Mouse (Mus musculus) heart, postnatal 25 days (tissue): ENCODE results near the gene Nbl1. TPM values are rescaled to one million over a fixed set of nuclear protein-coding genes. Genes with fewer than 3 reads are reported as not detected.

Experiments used
- DNase-seq: peaks from one replicate; pipeline ENCODE4 v3.0.0; 2022; ENCODE audit warnings: low spot score
- intact Hi-C: fragments of 180-260 bp; cut with DNase I; formaldehyde crosslinking; loops from one replicate; pipeline ENCODE4 v1.15.1; 2025
- total RNA-seq, 2 experiments: library from RNA; stranded (reverse); gene quantifications; 2 replicates each; pipeline ENCODE4 v1.2.3; 2021

Nbl1 gene
- total RNA-seq, 2 experiments from 2014 or later = 26.7 to 28.3 TPM

- DNase-seq = no peak
- intact Hi-C loops = no loop called here
These were observed 16.9 kb downstream of the Nbl1 start for GRCm38 (mm10) chr4:139075915-139076314.

DNA sequence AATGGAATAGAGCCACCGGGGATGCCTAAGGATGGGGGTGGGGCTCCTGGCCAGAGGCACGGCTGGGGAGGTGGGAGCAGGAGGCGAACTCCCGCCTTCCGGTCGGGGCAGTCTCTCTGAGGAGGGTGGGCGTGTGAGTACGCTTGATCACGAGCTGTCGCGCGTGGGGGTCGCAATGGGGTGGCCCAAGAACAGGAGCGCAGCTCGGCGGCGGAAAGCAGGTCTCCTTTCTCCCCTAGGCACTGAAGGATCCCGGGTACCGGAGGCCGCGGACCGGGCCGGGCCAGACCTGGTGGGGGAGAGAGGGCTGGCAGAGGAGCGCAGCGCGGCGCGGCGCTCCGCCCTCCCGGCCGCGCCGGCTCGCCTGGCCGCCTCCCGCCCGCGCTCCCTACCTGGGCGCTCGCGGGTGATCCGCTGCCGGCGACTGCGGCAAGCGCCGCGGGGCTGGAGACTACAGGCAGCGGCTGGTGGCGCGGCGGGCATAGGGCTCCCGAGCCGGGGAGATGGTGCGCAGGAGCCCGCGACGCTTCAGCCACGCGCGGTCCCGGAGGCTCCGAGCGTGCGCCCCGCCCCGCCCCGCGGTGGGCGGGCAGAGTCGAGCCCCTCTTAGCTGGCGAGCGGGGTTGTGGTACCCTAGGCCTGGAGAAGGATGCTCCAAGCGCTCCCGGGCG is 17.6 kb downstream of the Nbl1 start, which contains the start of gene Htr6:
Gene Htr6, minus strand, starts transcription at position 530 of the 671 bp plus-strand sequence.
- intact Hi-C loops = no loop called here
- DNase-seq = no peak

DNA sequence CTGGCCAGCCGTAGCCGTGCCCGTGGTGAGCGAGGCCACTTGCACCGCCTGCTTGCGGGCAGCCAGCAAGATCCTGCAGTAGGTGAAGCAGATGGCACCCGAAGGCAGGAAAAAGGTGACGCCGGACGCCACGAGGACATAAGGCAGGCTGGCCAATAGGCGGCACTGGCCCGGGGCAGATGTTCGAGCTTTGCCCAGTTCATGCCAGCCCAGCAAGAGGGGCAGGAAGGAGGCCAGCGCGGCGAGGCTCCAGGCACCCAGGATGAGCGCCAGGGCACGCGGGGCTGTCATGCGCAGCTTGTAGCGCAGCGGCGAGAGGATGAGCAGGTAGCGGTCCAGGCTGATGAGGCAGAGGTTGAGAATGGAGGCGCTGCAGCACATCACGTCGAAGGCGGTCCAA is 18.7 kb downstream of the Nbl1 start:
- intact Hi-C loops = no loop called here
- no peak for DNase-seq

- DNase-seq = no peak
- intact Hi-C loops = no loop called here
These were observed 24.5 kb downstream of the Nbl1 start for GRCm38 (mm10) chr4:139068287-139068686.

GRCm38 (mm10) chr4:139064831-139065230 is 28.0 kb downstream of the Nbl1 start:
- no peak for DNase-seq
- intact Hi-C loops = no loop called here

DNA sequence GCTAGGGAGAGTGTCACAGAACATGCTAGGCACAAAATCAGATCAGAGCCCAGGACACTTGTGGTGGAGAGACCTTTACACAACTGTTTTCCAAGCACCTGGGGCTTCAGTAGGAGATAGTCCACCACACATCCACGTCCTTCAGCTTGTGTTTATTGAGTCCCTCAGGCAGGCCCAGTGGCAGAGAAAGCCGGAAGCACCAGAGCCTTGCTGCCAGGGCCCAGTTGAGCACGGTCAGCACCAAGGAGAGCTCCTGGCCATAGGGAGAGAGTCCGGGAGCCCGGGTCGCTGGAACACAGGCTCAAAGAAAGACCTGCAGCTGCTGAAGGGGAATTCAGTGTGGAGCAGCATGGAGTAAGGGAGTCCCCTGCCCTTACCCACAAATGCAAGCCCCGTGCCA is 33.2 kb downstream of the Nbl1 start:
- no peak for DNase-seq

GRCm38 (mm10) chr4:139058029-139058428 is 34.8 kb downstream of the Nbl1 start:
- DNase-seq = no peak
- intact Hi-C loops = no loop called here

More for the DNA sequence above, 33.2 kb downstream of the Nbl1 start:
- intact Hi-C loops = no loop called here

DNA sequence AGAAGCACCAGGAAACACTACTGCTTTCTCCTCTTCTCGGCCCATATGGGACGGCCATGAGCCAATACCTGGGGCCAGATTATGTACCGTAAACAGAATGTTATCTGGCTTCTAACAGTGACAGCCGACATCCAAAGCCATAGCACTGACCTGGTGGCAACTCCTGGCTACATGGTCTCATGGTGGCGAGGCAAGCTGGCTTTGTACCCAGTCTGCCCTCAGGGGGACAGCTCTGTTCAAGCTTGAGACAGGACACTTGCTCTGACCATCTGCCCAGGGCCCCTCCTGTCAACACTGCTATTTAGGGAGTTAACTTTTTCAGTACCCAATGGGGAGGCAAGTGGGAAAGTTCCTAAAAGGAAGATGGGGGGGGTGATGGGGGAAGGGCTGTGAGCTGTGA is 35.5 kb downstream of the Nbl1 start:
- no peak for DNase-seq
- intact Hi-C loops = no loop called here

- intact Hi-C loops = no loop called here
- no peak for DNase-seq
These were observed 37.0 kb downstream of the Nbl1 start for GRCm38 (mm10) chr4:139055744-139056143.

- DNase-seq = no peak
- intact Hi-C loops = no loop called here
These were observed 37.5 kb downstream of the Nbl1 start for GRCm38 (mm10) chr4:139055336-139055735.

GRCm38 (mm10) chr4:139054300-139054923 is 38.4 kb downstream of the Nbl1 start:
- no peak for DNase-seq
- intact Hi-C loops = no loop called here

DNA sequence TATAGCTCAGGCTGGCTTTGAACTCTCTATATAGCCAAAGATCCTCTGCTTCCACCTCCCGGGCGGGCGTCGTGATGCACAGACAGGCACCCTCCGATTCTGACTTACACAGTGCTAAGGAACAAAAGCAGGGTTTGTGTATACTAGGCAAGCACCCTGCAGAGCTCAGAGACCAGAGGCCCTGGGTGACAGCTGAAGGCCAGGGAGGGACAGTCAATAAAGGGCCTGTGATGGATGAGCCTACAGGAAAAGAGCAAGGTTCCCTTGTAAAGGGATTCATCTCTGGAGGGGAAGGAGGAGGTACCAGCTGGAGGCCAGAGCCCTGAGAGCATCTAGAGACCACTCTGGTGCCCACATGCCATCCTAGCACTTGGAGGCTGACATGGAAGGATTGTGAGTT is 39.4 kb downstream of the Nbl1 start:
- DNase-seq = no peak
- intact Hi-C loops = no loop called here

DNA sequence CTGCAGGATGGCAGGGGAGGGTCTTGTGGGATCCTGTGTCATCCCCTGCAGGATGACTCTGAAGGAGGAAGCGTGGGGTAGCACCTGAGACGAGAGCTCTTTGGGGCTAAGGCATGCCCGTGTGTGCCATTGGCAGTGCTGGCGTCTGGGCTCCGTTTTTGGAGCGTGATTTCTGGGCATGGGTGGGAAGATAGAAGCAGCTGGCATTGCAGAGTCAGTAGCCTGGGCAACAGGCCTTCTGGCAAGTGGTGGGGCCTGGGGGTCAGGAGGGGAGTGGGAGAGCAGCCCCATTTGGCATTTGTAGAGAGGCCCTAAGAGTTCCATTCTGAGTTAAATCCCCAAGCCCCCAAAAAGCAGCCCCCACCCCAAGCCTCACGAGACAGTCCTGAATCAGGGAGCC is 40.0 kb downstream of the Nbl1 start:
- no peak for DNase-seq
- intact Hi-C loops = no loop called here

DNA sequence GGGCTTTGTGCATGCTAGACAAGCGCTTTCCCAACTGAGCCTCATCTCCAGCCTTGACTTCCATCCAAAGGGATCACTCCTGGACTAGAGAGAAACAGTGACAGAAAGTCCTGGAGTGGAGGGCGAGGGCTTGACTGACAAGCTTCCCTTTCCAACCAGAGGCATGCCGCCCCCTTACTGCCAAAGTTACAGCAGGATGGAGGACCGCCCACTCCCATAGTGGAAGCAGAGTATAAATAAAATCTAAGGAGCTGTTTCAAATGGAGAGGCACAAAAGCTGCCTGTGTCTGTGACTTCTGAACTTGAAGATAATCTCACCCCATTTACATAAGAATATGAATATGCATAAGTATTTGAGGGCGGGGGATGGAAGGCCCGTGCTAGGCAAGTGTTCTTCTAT is 44.3 kb downstream of the Nbl1 start:
- intact Hi-C loops = no loop called here
- DNase-seq = no peak

DNA sequence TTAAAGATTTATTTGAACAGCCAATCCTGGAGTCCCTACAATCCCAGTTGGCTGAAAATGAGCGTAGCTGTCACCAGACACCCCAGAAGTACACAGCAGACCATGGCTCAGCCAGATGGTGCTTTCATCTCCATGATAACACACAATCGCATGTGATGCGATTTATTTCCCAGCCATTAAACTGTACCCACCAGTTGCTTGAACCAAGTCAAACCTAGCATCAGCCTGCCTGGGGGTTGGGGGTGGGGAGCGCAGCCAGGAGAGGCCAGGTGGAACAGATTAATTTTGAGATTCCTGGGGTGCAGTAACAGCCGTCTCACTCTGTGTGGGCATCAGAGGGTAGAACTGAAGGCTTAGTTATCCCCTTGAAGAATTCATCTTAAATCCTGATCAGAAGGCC is 46.4 kb downstream of the Nbl1 start:
- intact Hi-C loops = loop anchor here (2.0 kb wide), 1 partner anchor 44 kb away; no protein-coding TSS in a partner anchor

GRCm38 (mm10) chr4:139044566-139044965 is 48.2 kb downstream of the Nbl1 start:
- intact Hi-C loops = no loop called here
- no peak for DNase-seq

More for the DNA sequence above, 46.4 kb downstream of the Nbl1 start:
- DNase-seq = no peak

- intact Hi-C loops = no loop called here
- DNase-seq = no peak
These were observed 49.2 kb downstream of the Nbl1 start for GRCm38 (mm10) chr4:139043600-139043999.

DNA sequence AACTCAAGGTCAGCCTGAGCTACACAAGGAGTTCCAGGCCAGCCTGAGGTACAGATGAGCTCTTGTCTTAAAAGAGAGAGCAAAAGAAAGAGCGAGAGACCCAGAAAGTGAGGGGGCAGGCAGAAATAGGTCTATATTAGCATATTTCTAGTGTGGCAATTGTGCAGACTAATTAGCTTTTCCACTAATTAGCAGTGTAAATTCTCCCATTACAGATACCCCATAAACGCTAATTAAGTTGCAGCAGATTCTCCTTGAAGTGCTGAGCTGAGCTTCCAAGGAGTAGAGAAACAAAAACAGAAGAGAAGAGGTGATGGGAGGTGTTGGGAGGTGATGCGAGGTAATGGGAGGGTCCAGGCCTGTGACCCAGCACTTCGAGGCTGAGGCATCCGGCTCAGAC is 50.2 kb downstream of the Nbl1 start:
- intact Hi-C loops = no loop called here
- DNase-seq = no peak

DNA sequence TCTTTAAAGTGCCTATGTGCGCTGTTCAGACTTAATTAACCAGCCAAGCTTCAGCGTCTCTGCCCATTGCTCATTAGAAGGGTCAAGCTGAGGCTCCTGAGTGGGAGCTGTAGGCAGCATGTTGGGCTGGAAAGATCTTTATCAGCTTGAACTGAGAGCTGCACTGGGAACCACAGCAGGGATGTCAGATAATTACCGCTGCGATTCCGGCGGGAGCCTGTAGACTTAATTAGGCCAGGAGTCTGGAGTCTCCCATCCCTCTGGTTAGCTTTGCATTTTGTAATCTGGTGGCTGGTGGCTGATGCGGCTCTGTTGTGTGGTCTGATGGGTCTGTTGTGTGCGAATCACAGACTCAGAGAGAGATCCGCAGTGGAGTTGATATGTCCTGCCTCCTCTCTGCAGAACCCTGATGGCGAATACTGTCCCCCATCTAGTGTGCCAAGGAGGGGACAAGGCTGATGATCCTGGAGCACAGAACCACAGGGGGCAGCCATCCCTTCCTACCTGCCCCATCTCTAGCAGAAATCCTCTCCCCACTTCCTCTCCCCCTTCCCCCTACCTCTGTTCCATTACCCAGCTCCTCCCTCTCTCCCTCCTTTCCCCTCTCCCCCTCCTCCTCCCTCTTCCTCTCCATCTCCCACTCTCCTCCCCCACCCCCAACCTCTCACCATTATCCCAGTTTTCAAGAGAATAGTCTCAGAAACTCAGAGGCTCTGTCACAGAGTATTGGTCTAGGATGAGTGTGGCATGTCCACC is 52.5 kb downstream of the Nbl1 start:
- DNase-seq = no peak
- intact Hi-C loops = no loop called here

GRCm38 (mm10) chr4:139037795-139038607 is 54.8 kb downstream of the Nbl1 start:
- no peak for DNase-seq
- intact Hi-C loops = no loop called here
